Mouse (Mus musculus) brain, adult 10 weeks (tissue): ENCODE data around the gene Tcf7. TPM values are rescaled to one million over a fixed set of nuclear protein-coding genes. Genes with fewer than 3 reads are reported as not detected.

ENCODE experiments used
- polyA plus RNA-seq: library from polyadenylated mRNA; stranded (reverse); fragments of 350-450 nt; fragmentation: Illumina TruSeq; extraction: RNeasy Lipid Tissue Mini Kit (QIAGEN cat#74804); gene quantifications from one replicate; pipeline ENCODE4 v1.2.3, GENCODE M21; 2015; ENCODE audit warnings: low read depth, low replicate concordance

Gene Tcf7
- 4.0 TPM for polyA plus RNA-seq

DNA sequence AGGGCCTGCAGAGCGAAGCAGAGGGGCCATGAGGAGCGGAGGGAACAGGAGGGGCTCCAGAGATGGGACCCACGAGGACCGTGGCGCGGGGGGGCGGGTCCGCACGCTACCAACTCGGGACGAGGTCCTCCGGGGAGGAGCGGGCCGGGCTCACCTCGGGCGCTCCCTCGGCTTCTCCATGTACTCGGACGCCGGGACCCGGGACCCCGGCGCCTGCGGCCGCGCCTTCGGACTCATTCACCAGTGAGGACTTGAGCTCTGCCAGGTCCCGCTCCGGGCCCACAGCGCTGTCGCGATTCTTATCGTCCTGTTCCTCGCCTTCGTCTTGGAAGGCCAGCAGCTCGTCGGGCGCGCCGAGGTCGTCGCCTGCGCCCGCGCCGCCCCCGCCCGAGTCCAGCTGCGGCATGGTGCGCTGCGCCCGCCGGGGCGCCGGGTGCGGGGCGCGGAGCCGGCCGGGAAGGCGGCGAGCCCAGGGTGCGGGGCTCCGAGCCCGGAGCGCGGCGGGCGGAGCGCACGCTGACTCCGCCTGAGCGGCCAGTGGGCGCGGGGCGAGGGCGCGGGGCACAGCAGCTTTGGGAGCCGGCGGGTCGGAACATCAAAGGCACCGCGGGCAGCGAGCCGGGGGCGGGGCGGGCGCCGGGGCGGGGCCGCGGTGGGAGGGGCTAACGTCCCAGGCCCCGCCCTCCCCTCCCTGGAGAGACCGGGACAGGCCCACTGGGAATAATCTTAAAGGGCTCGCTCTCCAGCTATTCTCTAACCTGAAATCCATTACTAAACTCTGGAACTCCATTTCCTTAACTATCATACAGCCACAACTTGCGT is at the start of gene Tcf7:
Tcf7 (minus strand) TSS at position 241 of the 822 bp plus-strand sequence.

DNA sequence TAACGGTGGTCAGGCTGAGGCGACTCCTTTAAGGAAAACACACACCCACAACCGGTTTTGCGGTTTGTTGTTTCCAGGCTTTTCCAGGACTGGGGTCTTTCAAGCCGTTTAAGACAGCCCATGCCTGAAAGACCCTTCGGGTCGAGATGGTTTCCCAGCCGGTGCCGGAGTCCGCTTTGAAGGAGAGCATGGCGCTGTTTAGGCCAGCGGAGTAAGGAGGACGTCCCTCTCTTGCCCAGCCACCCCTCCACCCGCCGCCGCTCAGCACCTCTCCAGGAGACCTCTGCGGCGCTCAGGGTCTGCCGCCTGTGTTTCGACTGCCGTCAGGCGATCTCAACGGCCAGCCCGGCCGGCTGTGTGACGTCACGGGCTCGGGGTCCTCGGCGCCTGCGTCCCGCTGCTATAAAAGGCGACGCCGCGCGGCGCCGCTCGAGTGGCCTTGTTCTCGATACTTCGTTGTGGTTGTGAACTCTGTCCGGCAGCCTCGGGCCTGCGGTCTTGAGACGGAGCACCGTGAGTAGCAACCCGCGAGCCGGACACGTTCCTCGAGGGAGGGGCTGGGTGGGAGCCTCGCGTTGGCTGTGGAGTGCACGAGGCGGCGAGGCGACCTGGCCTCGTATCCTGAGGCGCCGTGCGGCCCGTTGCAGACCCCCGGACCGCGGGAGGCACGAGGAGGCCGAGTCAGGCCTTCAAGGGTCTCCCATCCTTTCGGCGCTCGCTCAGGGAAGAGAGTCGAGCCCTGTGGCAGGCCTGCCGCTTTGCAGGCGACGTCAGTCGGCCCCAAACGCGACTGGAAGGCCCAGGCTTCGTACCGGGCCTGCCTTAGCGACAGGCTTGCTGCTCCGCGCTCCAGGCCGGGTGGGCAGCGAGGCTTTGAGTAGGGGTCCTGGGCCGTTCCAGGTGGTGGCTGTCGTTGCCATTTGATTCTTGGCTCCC is 50.9 kb downstream of the Tcf7 start, which contains the start of gene Skp1a:
Skp1a (plus strand) TSS at position 390 of the 936 bp plus-strand sequence.

DNA sequence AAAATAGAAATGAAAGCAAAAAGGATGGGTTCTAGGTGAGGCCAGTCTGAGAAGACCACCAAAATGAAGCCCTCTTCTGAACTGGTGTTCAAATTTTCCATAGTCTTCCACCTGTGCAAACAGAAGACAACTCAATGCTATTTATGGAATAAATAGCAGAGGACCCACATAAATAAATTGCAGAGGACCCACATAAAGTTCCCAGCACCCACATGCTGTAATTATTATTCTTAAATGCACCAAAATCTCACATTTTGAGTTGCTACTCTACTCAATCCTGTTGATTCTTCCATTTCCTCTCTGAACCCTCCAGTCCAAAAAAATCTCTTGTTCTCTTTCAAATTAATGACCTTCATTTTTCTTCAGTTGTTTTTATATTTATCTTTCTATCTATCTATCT is 68.9 kb downstream of the Tcf7 start, which contains the start of gene Olfr1371:
Olfr1371 (minus strand) TSS at position 101 of the 400 bp plus-strand sequence.

Other genes starting within 250 kb of the Tcf7 start
- 155 TPM for gene Ppp2ca, start 184.3 kb downstream of the Tcf7 start, polyA plus RNA-seq
- not detected for gene Olfr1373, start 137.5 kb downstream of the Tcf7 start, polyA plus RNA-seq
- not detected for gene Olfr1371, start 69.0 kb downstream of the Tcf7 start, polyA plus RNA-seq
- gene Skp1a, start 51.0 kb downstream of the Tcf7 start, polyA plus RNA-seq: 788 TPM
- gene Vdac1, start 77.8 kb upstream of the Tcf7 start, polyA plus RNA-seq: 527 TPM
- 101 TPM for gene 9530068E07Rik, start 113.4 kb upstream of the Tcf7 start, polyA plus RNA-seq